Mouse (Mus musculus) liver, postnatal 0 days (tissue): ENCODE results near the gene Coq4.

Source experiments
- CTCF ChIP-seq: sonication (generic); IDR thresholded peaks from 2 replicates; pipeline ENCODE4 v1.5.1; 2016; ENCODE audit warnings: antibody characterized with exemption, low read depth
- EP300 ChIP-seq: IDR thresholded peaks from 2 replicates; pipeline ENCODE4 v1.6.1; 2016; ENCODE audit warnings: antibody characterized with exemption, low read depth, mild to moderate bottlenecking

DNA sequence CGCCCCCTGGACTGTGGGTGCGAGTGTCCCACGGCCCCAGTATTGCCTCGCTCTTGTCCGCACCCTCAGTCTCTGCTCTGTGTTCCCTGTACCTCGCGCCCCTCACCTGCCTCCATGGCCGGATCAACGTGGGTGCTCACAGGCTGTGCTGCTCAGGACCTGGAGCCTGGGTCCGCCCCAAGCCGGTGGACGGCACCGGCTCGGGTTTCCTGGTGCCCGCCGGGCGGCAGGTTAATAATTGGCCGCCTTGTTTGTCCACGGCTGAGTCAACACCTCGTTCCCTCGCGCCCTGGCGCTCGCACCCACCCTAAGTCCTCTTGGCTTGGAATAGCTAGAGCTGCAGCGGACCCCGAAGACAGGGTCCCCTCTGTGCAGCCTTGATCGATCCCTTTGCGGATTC is 35.8 kb upstream of the Coq4 start, which contains the start of gene Gm13420:
- TF ChIP-seq CTCF (no peak), EP300 (no peak)
